Comparison of ENCODE assay signal across 10 mouse cellular contexts in the genomic region with DNA sequence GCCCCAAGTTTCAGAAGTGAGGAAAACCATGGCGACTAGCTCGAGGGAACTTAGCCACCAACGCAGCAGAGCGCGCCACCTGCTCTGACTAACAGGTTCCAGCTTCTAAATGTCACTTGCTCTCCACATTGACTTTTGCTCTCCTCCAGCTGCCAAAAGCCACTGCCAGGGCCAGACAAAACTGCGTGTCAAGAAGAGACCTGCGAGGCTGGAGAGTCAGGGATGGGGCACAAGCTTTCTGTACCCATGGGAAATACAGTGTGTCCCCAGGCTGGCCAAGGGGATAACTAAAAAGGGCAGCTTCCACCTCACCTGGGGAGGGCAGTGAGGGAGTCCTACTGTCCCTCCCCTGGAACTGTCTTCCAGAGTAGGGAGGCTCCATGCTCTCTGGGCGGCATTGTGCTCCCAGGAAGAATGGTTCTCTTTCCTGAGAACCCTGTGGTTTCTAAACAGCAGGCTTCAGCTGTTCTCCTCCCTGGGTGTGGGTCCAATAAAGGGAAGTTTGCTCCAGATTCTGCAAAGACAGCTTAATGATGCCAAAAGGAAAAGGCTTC. TPM values are rescaled to one million over a fixed set of nuclear protein-coding genes. Genes with fewer than 3 reads are reported as not detected.
DNase-seq lines count a peak whose midpoint lies in the region; ATAC-seq and TF ChIP-seq lines count a peak whose summit lies in the region.
"Had no signal": no experiment of that assay in that cellular context is flagged by ENCODE, and none has a peak within 500 bp of the region (broad histone marks: within the 10 kb centered on the region; RNA-seq: fewer than 3 reads in every experiment).

No protein-coding gene starts in this region.

- no peaks in the 10 kb centered on the region for H3K9me3 ChIP-seq in forebrain, postnatal 0 days (ENCODE audit: low read length)
- H3K9me3 ChIP-seq in forebrain, embryonic 15.5 days = no peaks in the 10 kb centered on the region
- H3K9me3 ChIP-seq in forebrain, embryonic 12.5 days = no peaks in the 10 kb centered on the region
- H3K9me3 ChIP-seq: kidney, embryonic 15.5 days; limb, embryonic 13.5 days had no signal

- 74% methylated on average over 8 of the region's 8 CpGs for WGBS in forebrain, postnatal 0 days
- 89% methylated on average over 8 of the region's 8 CpGs for WGBS in forebrain, embryonic 15.5 days
- WGBS in lung, adult 2 months = 70% methylated on average over 8 of the region's 8 CpGs
- WGBS in forebrain, embryonic 12.5 days = 91% methylated on average over 8 of the region's 8 CpGs

- peaks cover 23% of the 10 kb centered on the region for H3K79me2 ChIP-seq in myocyte (ENCODE audit: control insufficient read depth, insufficient read depth)

- no peak overlapping the region for H3K4me2 ChIP-seq in forebrain, postnatal 0 days (ENCODE audit: low read depth)
- H3K4me2 ChIP-seq in forebrain, embryonic 15.5 days (replicated peaks) = no peak overlapping the region
- H3K4me2 ChIP-seq in myocyte (ENCODE audit: low read depth) = peak overlapping the region; percentile 50
- H3K4me2 ChIP-seq in forebrain, embryonic 12.5 days = no peak overlapping the region
- H3K4me2 ChIP-seq: kidney, embryonic 15.5 days; limb, embryonic 13.5 days had no signal

- peak; percentile 26 for DNase-seq in forebrain, postnatal 0 days
- peak; percentile 27 for DNase-seq in lung, adult 2 months
- DNase-seq in lung, postnatal 4 days = no peak
- DNase-seq in heart, postnatal 10 days = peak; percentile 68 to 69
- DNase-seq in adrenal gland, postnatal 36 days = no peak

- intact Hi-C loops in heart, postnatal 10 days (cut with DNase I) = no loop called here

- H3K36me3 ChIP-seq in forebrain, postnatal 0 days (ENCODE audit: insufficient read depth) = peaks cover 19% of the 10 kb centered on the region
- H3K36me3 ChIP-seq in forebrain, embryonic 15.5 days = peaks cover 14% of the 10 kb centered on the region; the same call in 1 of the 2 replicates
- peaks cover 5% of the 10 kb centered on the region for H3K36me3 ChIP-seq in myocyte (ENCODE audit: control insufficient read depth, insufficient read depth)
- peaks cover 29% of the 10 kb centered on the region for H3K36me3 ChIP-seq in forebrain, embryonic 12.5 days (replicated peaks)

- peaks cover 33% of the 10 kb centered on the region for H3K4me1 ChIP-seq in forebrain, postnatal 0 days (ENCODE audit: insufficient read depth)
- H3K4me1 ChIP-seq in forebrain, embryonic 15.5 days = peaks cover 52% of the 10 kb centered on the region
- peaks cover 24% of the 10 kb centered on the region for H3K4me1 ChIP-seq in lung, adult 2 months (ENCODE audit: control insufficient read depth, insufficient read depth, low read length)
- peaks cover 46% of the 10 kb centered on the region for H3K4me1 ChIP-seq in forebrain, embryonic 12.5 days

- TF ChIP-seq CTCF in forebrain, postnatal 0 days (IDR thresholded peaks at IDR 0.05; ENCODE audit: low read depth) = no peak
- TF ChIP-seq CTCF in lung, adult 2 months (IDR thresholded peaks at IDR 0.05; ENCODE audit: insufficient read depth, low read length) = no peak

- H3K9ac ChIP-seq in forebrain, postnatal 0 days = 0 out of 2 replicates have a peak overlapping the region, but pooled peaks have one; percentile 3
- no peak overlapping the region for H3K9ac ChIP-seq in forebrain, embryonic 15.5 days (replicated peaks)
- no peak overlapping the region for H3K9ac ChIP-seq in forebrain, embryonic 12.5 days
- H3K9ac ChIP-seq: kidney, embryonic 15.5 days had no signal

- no peak overlapping the region for H3ac ChIP-seq in myocyte (ENCODE audit: control insufficient read depth, insufficient read length)

- H3K27ac ChIP-seq in forebrain, postnatal 0 days (ENCODE audit: low read depth, low read length) = peak overlapping the region; percentile 29; the same call in 1 of the 2 replicates
- no peak overlapping the region for H3K27ac ChIP-seq in forebrain, embryonic 15.5 days (replicated peaks)
- H3K27ac ChIP-seq in forebrain, embryonic 12.5 days = no peak overlapping the region
- H3K27ac ChIP-seq: kidney, embryonic 15.5 days; limb, embryonic 13.5 days had no signal

- no peak overlapping the region for H3K4me3 ChIP-seq in forebrain, postnatal 0 days (ENCODE audit: low read depth, low read length)
- no peak overlapping the region for H3K4me3 ChIP-seq in forebrain, embryonic 15.5 days
- no peak overlapping the region for H3K4me3 ChIP-seq in lung, adult 2 months (replicated peaks; ENCODE audit: extremely low read depth, low read depth, low read length)
- H3K4me3 ChIP-seq in myocyte = no peak overlapping the region
- no peak overlapping the region for H3K4me3 ChIP-seq in forebrain, embryonic 12.5 days (replicated peaks)
- H3K4me3 ChIP-seq: kidney, embryonic 15.5 days; limb, embryonic 13.5 days had no signal

- 0 out of 2 replicates have a peak, but pooled peaks have one; percentile 16 for ATAC-seq in forebrain, postnatal 0 days
- no peak for ATAC-seq in forebrain, embryonic 15.5 days (replicated peaks)
- ATAC-seq in forebrain, embryonic 12.5 days (ENCODE audit: low FRiP score) = no peak

- H3K27me3 ChIP-seq in forebrain, postnatal 0 days (ENCODE audit: insufficient read depth, low read length) = no peaks in the 10 kb centered on the region
- H3K27me3 ChIP-seq in forebrain, embryonic 15.5 days = no peaks in the 10 kb centered on the region
- H3K27me3 ChIP-seq in myocyte (ENCODE audit: control insufficient read depth, insufficient read depth, insufficient read length) = no peaks in the 10 kb centered on the region
- H3K27me3 ChIP-seq in forebrain, embryonic 12.5 days = no peaks in the 10 kb centered on the region
- H3K27me3 ChIP-seq: kidney, embryonic 15.5 days; limb, embryonic 13.5 days had no signal

- TF ChIP-seq POLR2A in lung, adult 2 months (IDR thresholded peaks at IDR 0.05; ENCODE audit: borderline replicate concordance, extremely low read depth, low read depth, low read length) = 0 out of 2 replicates have a peak, but pooled peaks have one; percentile 6
- TF ChIP-seq POLR2A in myocyte (IDR thresholded peaks at IDR 0.05; ENCODE audit: insufficient read length, low read depth) = no peak

TF ChIP-seq in myocyte, 11 proteins besides CTCF, POLR2A, EP300 and RAD21:
- no peak for TF ChIP-seq POLR2AphosphoS2 (IDR thresholded peaks at IDR 0.05; ENCODE audit: insufficient read length, low read depth)
- TF ChIP-seq TCF12 (IDR thresholded peaks at IDR 0.05; ENCODE audit: insufficient read depth, poor library complexity, severe bottlenecking) = no peak
- no peak for TF ChIP-seq USF1 (IDR thresholded peaks at IDR 0.05; ENCODE audit: low read depth)
- TF ChIP-seq CEBPB (IDR thresholded peaks at IDR 0.05; ENCODE audit: insufficient read depth, poor library complexity, severe bottlenecking) = no peak
- TF ChIP-seq TCF3 (IDR thresholded peaks at IDR 0.05; ENCODE audit: insufficient read length, low read depth) = no peak
- peak in 2 of 3 experiments; percentile 37 to 40 for TF ChIP-seq MYOD1 (IDR thresholded peaks at IDR 0.05; ENCODE audit: control insufficient read depth in 1 of 3, insufficient read length in 2 of 3, low read depth in 2 of 3)
- TF ChIP-seq MYOG (IDR thresholded peaks at IDR 0.05; ENCODE audit: control insufficient read depth in 1 of 3, insufficient read depth in 1 of 3, insufficient read length in 2 of 3, low read depth in 2 of 3) = peak in 2 of 3 experiments; percentile 48 to 49
- TF ChIP-seq E2F4 (IDR thresholded peaks at IDR 0.05; ENCODE audit: insufficient read depth) = no peak
- no peak for TF ChIP-seq REST (IDR thresholded peaks at IDR 0.05; ENCODE audit: insufficient read depth, insufficient read length)
- TF ChIP-seq SRF (IDR thresholded peaks at IDR 0.05; ENCODE audit: control insufficient read depth, insufficient read length, low read depth) = no peak
- TF ChIP-seq MAX (IDR thresholded peaks at IDR 0.05; ENCODE audit: low read depth) = no peak

RNA-seq across cellular contexts. Expression of gene Tmcc2, which starts 7.0 kb away (rescaled TPM):
- 104 TPM in 2 replicates for total RNA-seq in forebrain, postnatal 0 days (2014; rRNA removed)
- polyA plus RNA-seq in forebrain, postnatal 0 days (2015; fragmentation: Nextera tagmentation; extraction: Ambion mirVana) = 37.4 and 41.9 TPM in 2 replicates
- polyA plus RNA-seq in forebrain, embryonic 15.5 days (2015; fragmentation: Nextera tagmentation; extraction: Ambion mirVana) = 33.1 and 33.3 TPM in 2 replicates
- polyA plus RNA-seq in lung, adult 2 months (2012; rRNA removed) = 135 and 154 TPM in 2 replicates
- 10 to 100 TPM; 14.7 to 16.4 TPM for total RNA-seq in heart, postnatal 10 days (2021)
- polyA plus RNA-seq in myocyte (2012; fragmentation: generic; extraction: Trizol) = 35.2 TPM
- polyA plus RNA-seq in forebrain, embryonic 12.5 days (2016; fragmentation: Nextera tagmentation; extraction: Ambion mirVana) = 24.0 and 26.9 TPM in 2 replicates
- 1 to 10 TPM; 6.1 to 9.7 TPM for total RNA-seq in adrenal gland, postnatal 36 days (2021)

RNA-seq across cellular contexts. Expression of gene Dstyk, which starts 33.3 kb away (rescaled TPM):
- 18.3 and 18.9 TPM in 2 replicates for total RNA-seq in forebrain, postnatal 0 days (2014; rRNA removed)
- 4.8 and 6.0 TPM in 2 replicates for polyA plus RNA-seq in forebrain, postnatal 0 days (2015; fragmentation: Nextera tagmentation; extraction: Ambion mirVana)
- 11.3 and 13.2 TPM in 2 replicates for polyA plus RNA-seq in forebrain, embryonic 15.5 days (2015; fragmentation: Nextera tagmentation; extraction: Ambion mirVana)
- 14.9 and 17.7 TPM in 2 replicates for polyA plus RNA-seq in lung, adult 2 months (2012; rRNA removed)
- 10 to 100 TPM; 19.7 to 24.7 TPM for total RNA-seq in heart, postnatal 10 days (2021)
- polyA plus RNA-seq in myocyte (2012; fragmentation: generic; extraction: Trizol) = 6.9 TPM
- 14.7 and 16.1 TPM in 2 replicates for polyA plus RNA-seq in forebrain, embryonic 12.5 days (2016; fragmentation: Nextera tagmentation; extraction: Ambion mirVana)
- total RNA-seq in adrenal gland, postnatal 36 days (2021) = 10 to 100 TPM; 22.5 to 23.1 TPM

Comparison
In these comparisons a context has a peak if more than half of its experiments do, and no peak if none do; other contexts are left out.
1. DNase-seq: peak in forebrain, postnatal 0 days (single experiment), lung, adult 2 months (single experiment) and heart, postnatal 10 days (2 of 2); none in lung, postnatal 4 days (0 of 2) and adrenal gland, postnatal 36 days (0 of 2).